Mouse (Mus musculus): Measurements from ENCODE around the gene Kel.

GRCm38 (mm10) chr6:41680669-41681068 lies 23.5 kb downstream of the Kel start, which contains the start of gene Trpv5:
- TF ChIP-seq CTCF (IDR thresholded peaks at IDR 0.05; ENCODE audit: control insufficient read depth, insufficient read depth, insufficient read length) (no peak), MYOD1 (IDR thresholded peaks at IDR 0.05; ENCODE audit: control insufficient read depth, insufficient read length, low read depth) (no peak), FOSL1 (IDR thresholded peaks at IDR 0.05; ENCODE audit: insufficient read depth, low read length, poor library complexity, severe bottlenecking) (no peak), CEBPB (IDR thresholded peaks at IDR 0.05; ENCODE audit: low read depth) (no peak), MAX (IDR thresholded peaks at IDR 0.05) (no peak), MYOG (IDR thresholded peaks at IDR 0.05; ENCODE audit: control insufficient read depth, extremely low read depth, insufficient read length) (no peak), USF1 (IDR thresholded peaks at IDR 0.05; ENCODE audit: low read depth) (no peak)

All from C2C12 (cell line).